Mouse (Mus musculus): Measurements from ENCODE around the gene Trpm5. TPM values are rescaled to one million over a fixed set of nuclear protein-coding genes. Genes with fewer than 3 reads are reported as not detected.

Trpm5 gene
- polyA plus RNA-seq, 1 experiment from 2014 or later: 1.2 TPM

- no peaks in the 10 kb centered on the region for H3K27me3 ChIP-seq
- H3K27ac ChIP-seq: peak within 1 kb of the TSS; percentile 97
- peak; percentile 98 for ATAC-seq
- no peaks in the 10 kb centered on the region for H3K9me3 ChIP-seq
- H3K4me2 ChIP-seq (replicated peaks): peak within 1 kb of the TSS; percentile 100
- peak within 1 kb of the TSS; percentile 93 for H3K9ac ChIP-seq (replicated peaks)
- peaks cover 40% of the 10 kb centered on the region for H3K36me3 ChIP-seq
- peaks cover 29% of the 10 kb centered on the region for H3K4me1 ChIP-seq (replicated peaks)
- WGBS: under 1% methylated on average over 51 of the region's 51 CpGs
- peak within 1 kb of the TSS; percentile 91 for H3K4me3 ChIP-seq (replicated peaks)
Observed at GRCm38 (mm10) chr7:143068882-143069591, 25.4 kb downstream of the Trpm5 start, which contains the start of gene Tssc4. Gene Tssc4 (plus strand): TSS chr7:143069249.

- H3K27ac ChIP-seq: peak overlapping the region; percentile 97
- 44% methylated on average over 13 of the region's 13 CpGs for WGBS
- no peak for ATAC-seq
Observed at GRCm38 (mm10) chr7:143068316-143068881, 26.0 kb downstream of the Trpm5 start.

GRCm38 (mm10) chr7:143067897-143068296, 26.5 kb downstream of the Trpm5 start:
- peak overlapping the region; percentile 97 for H3K27ac ChIP-seq
- H3K36me3 ChIP-seq: peaks cover 51% of the 10 kb centered on the region
- no peaks in the 10 kb centered on the region for H3K27me3 ChIP-seq
- H3K4me3 ChIP-seq (replicated peaks): peak overlapping the region; percentile 91
- H3K9ac ChIP-seq (replicated peaks): peak overlapping the region; percentile 66
- no peaks in the 10 kb centered on the region for H3K9me3 ChIP-seq
- ATAC-seq: no peak
- peaks cover 29% of the 10 kb centered on the region for H3K4me1 ChIP-seq (replicated peaks)
- H3K4me2 ChIP-seq (replicated peaks): peak overlapping the region; percentile 66
- WGBS: 87% methylated on average over 3 of the region's 3 CpGs

More at GRCm38 (mm10) chr7:143068316-143068881, 26.0 kb downstream of the Trpm5 start:
- no peaks in the 10 kb centered on the region for H3K27me3 ChIP-seq
- peak overlapping the region; percentile 91 for H3K4me3 ChIP-seq (replicated peaks)
- H3K36me3 ChIP-seq: peaks cover 46% of the 10 kb centered on the region
- peak overlapping the region; percentile 66 for H3K4me2 ChIP-seq (replicated peaks)
- peak overlapping the region; percentile 66 for H3K9ac ChIP-seq (replicated peaks)
- no peaks in the 10 kb centered on the region for H3K9me3 ChIP-seq
- peaks cover 29% of the 10 kb centered on the region for H3K4me1 ChIP-seq (replicated peaks)

GRCm38 (mm10) chr7:143067469-143067868, 27.0 kb downstream of the Trpm5 start:
- H3K9ac ChIP-seq (replicated peaks): no peak overlapping the region
- H3K9me3 ChIP-seq: no peaks in the 10 kb centered on the region
- H3K36me3 ChIP-seq: peaks cover 56% of the 10 kb centered on the region
- peak overlapping the region; percentile 97 for H3K27ac ChIP-seq
- no peak for ATAC-seq
- peaks cover 29% of the 10 kb centered on the region for H3K4me1 ChIP-seq (replicated peaks)
- H3K4me2 ChIP-seq (replicated peaks): 0 out of 2 replicates have a peak overlapping the region, but pooled peaks have one; percentile 66
- no peak overlapping the region for H3K4me3 ChIP-seq (replicated peaks)
- 69% methylated on average over 2 of the region's 2 CpGs for WGBS
- no peaks in the 10 kb centered on the region for H3K27me3 ChIP-seq

GRCm38 (mm10) chr7:143065692-143066091, 28.8 kb downstream of the Trpm5 start:
- Histone ChIP-seq H3K27me3 (no peaks in the 10 kb centered on the region), H3K4me1 (replicated peaks) (peaks cover 23% of the 10 kb centered on the region), H3K4me3 (replicated peaks) (no peak overlapping the region), H3K9me3 (no peaks in the 10 kb centered on the region), H3K4me2 (replicated peaks) (no peak overlapping the region), H3K27ac (no peak overlapping the region), H3K9ac (replicated peaks) (no peak overlapping the region), H3K36me3 (peaks cover 65% of the 10 kb centered on the region)
- WGBS: 96% methylated on average over 2 of the region's 2 CpGs
- no peak for ATAC-seq

- ATAC-seq: no peak
- no peaks in the 10 kb centered on the region for H3K9me3 ChIP-seq
- H3K27me3 ChIP-seq: no peaks in the 10 kb centered on the region
- WGBS: 36% methylated on average over 6 of the region's 6 CpGs
- H3K4me1 ChIP-seq (replicated peaks): peaks cover 17% of the 10 kb centered on the region
- no peak overlapping the region for H3K4me3 ChIP-seq (replicated peaks)
- H3K4me2 ChIP-seq (replicated peaks): no peak overlapping the region
- peaks cover 68% of the 10 kb centered on the region for H3K36me3 ChIP-seq
- H3K9ac ChIP-seq (replicated peaks): no peak overlapping the region
- no peak overlapping the region for H3K27ac ChIP-seq
Observed at GRCm38 (mm10) chr7:143064226-143064625, 30.2 kb downstream of the Trpm5 start.

- Histone ChIP-seq H3K36me3 (peaks cover 65% of the 10 kb centered on the region), H3K27ac (no peak overlapping the region), H3K4me1 (replicated peaks) (peaks cover 7% of the 10 kb centered on the region), H3K4me2 (replicated peaks) (no peak overlapping the region), H3K9ac (replicated peaks) (no peak overlapping the region), H3K9me3 (no peaks in the 10 kb centered on the region), H3K27me3 (no peaks in the 10 kb centered on the region), H3K4me3 (replicated peaks) (no peak overlapping the region)
- WGBS: 90% methylated on average over 2 of the region's 2 CpGs
- no peak; the same call in 1 of the 2 replicates for ATAC-seq
Observed at GRCm38 (mm10) chr7:143062704-143063103, 31.7 kb downstream of the Trpm5 start.

GRCm38 (mm10) chr7:143059202-143059870, 35.1 kb downstream of the Trpm5 start:
- Histone ChIP-seq H3K4me2 (replicated peaks) (no peak overlapping the region), H3K9me3 (no peaks in the 10 kb centered on the region), H3K9ac (replicated peaks) (no peak overlapping the region), H3K36me3 (peaks cover 31% of the 10 kb centered on the region), H3K4me1 (replicated peaks) (peaks cover 32% of the 10 kb centered on the region), H3K27me3 (no peaks in the 10 kb centered on the region), H3K4me3 (replicated peaks) (no peak overlapping the region), H3K27ac (no peak overlapping the region)
- no peak for ATAC-seq
- 86% methylated on average over 5 of the region's 5 CpGs for WGBS

- ATAC-seq: no peak
- Histone ChIP-seq H3K27ac (0 out of 2 replicates have a peak overlapping the region, but pooled peaks have one; percentile 14), H3K9me3 (no peaks in the 10 kb centered on the region), H3K4me3 (replicated peaks) (no peak overlapping the region), H3K36me3 (peaks cover 20% of the 10 kb centered on the region), H3K27me3 (no peaks in the 10 kb centered on the region), H3K4me1 (replicated peaks) (peaks cover 43% of the 10 kb centered on the region), H3K9ac (replicated peaks) (no peak overlapping the region), H3K4me2 (replicated peaks) (no peak overlapping the region)
- WGBS: 85% methylated on average over 5 of the region's 5 CpGs
Observed at GRCm38 (mm10) chr7:143058221-143058697, 36.2 kb downstream of the Trpm5 start.

GRCm38 (mm10) chr7:143057667-143058220, 36.7 kb downstream of the Trpm5 start:
- H3K9me3 ChIP-seq: no peaks in the 10 kb centered on the region
- H3K4me3 ChIP-seq (replicated peaks): no peak overlapping the region
- H3K27ac ChIP-seq: 0 out of 2 replicates have a peak overlapping the region, but pooled peaks have one; percentile 14
- no peak overlapping the region for H3K9ac ChIP-seq (replicated peaks)
- H3K36me3 ChIP-seq: peaks cover 15% of the 10 kb centered on the region
- no peak for ATAC-seq
- no peaks in the 10 kb centered on the region for H3K27me3 ChIP-seq
- no peak overlapping the region for H3K4me2 ChIP-seq (replicated peaks)
- 91% methylated on average over 9 of the region's 9 CpGs for WGBS
- H3K4me1 ChIP-seq (replicated peaks): peaks cover 45% of the 10 kb centered on the region

- H3K27me3 ChIP-seq: no peaks in the 10 kb centered on the region
- H3K4me3 ChIP-seq (replicated peaks): no peak overlapping the region
- no peaks in the 10 kb centered on the region for H3K9me3 ChIP-seq
- no peak overlapping the region for H3K27ac ChIP-seq
- H3K4me1 ChIP-seq (replicated peaks): peaks cover 51% of the 10 kb centered on the region
- no peak overlapping the region for H3K4me2 ChIP-seq (replicated peaks)
- no peak for ATAC-seq
- H3K36me3 ChIP-seq: 0 out of 2 replicates have a peak, but pooled peaks cover 8% of the 10 kb centered on the region
- 92% methylated on average over 5 of the region's 5 CpGs for WGBS
- H3K9ac ChIP-seq (replicated peaks): no peak overlapping the region
Observed at GRCm38 (mm10) chr7:143057023-143057422, 37.4 kb downstream of the Trpm5 start.
